Mouse (Mus musculus) midbrain, embryonic 14.5 days (tissue): Measurements from ENCODE around the gene Eml5. TPM values are rescaled to one million over a fixed set of nuclear protein-coding genes. Genes with fewer than 3 reads are reported as not detected.

Source experiments
- ATAC-seq: fragments of 200-750 bp; cut with Nextera tagmentation; 2 replicates; pipeline ENCODE4 v1.8.0; 2017; ENCODE audit warnings: moderate number of reproducible peaks, moderate library complexity; ENCODE audit not compliant: low FRiP score, low TSS enrichment
- DNase-seq: peaks from one replicate; pipeline ENCODE4 v3.0.0-alpha.2; 2015
- H3K27ac ChIP-seq: fragments of 300-500 bp; sonication (generic); replicated peaks from 2 replicates; pipeline ENCODE4 v1.5.1; 2014; ENCODE audit warnings: mild to moderate bottlenecking, low read depth, low read length, moderate library complexity
- H3K27me3 ChIP-seq: fragments of 300-500 bp; sonication (generic); 2 replicates; pipeline ENCODE4 v1.6.1; 2014; ENCODE audit warnings: low read length, control low read depth, mixed read lengths; ENCODE audit not compliant: control insufficient read depth, insufficient read depth
- H3K36me3 ChIP-seq: fragments of 300-500 bp; sonication (generic); 2 replicates; pipeline ENCODE4 v1.6.1; 2014; ENCODE audit warnings: low read length, control low read depth; ENCODE audit not compliant: control insufficient read depth, insufficient read depth
- H3K4me1 ChIP-seq: fragments of 300-500 bp; sonication (generic); 2 replicates; pipeline ENCODE4 v1.6.1; 2014; ENCODE audit warnings: mild to moderate bottlenecking, antibody characterized with exemption, low read length, control low read depth; ENCODE audit not compliant: control insufficient read depth, insufficient read depth
- H3K4me2 ChIP-seq: fragments of 300-500 bp; sonication (generic); 2 replicates; pipeline ENCODE4 v1.6.1; 2014; ENCODE audit warnings: mild to moderate bottlenecking, low read length, moderate library complexity
- H3K4me3 ChIP-seq: fragments of 300-500 bp; sonication (generic); replicated peaks from 2 replicates; pipeline ENCODE4 v1.5.1; 2014; ENCODE audit warnings: low read depth, low read length
- H3K9ac ChIP-seq: fragments of 300-500 bp; sonication (generic); replicated peaks from 2 replicates; pipeline ENCODE4 v1.6.1; 2014; ENCODE audit warnings: mild to moderate bottlenecking, low read length, moderate library complexity
- H3K9me3 ChIP-seq: fragments of 300-500 bp; sonication (generic); 2 replicates; pipeline ENCODE4 v1.6.1; 2016; ENCODE audit warnings: low read length, control low read depth, mixed read lengths; ENCODE audit not compliant: control insufficient read depth
- WGBS: fragments of 180-500 bp; shearing (Covaris S2); extraction: QIAGEN DNeasy Blood & Tissue Kit; methylation state at CpG from one replicate; pipeline ENCODE4 v1.1.7; 2014; 5-methylcytosine and 5-hydroxymethylcytosine counted together
- polyA plus RNA-seq: library from polyadenylated mRNA; unstranded; fragments of >200 nt; fragmentation: Nextera tagmentation; extraction: Ambion mirVana; gene quantifications from 2 replicates; pipeline ENCODE4 v1.2.1, GENCODE M21; 2014

The Eml5 gene
- polyA plus RNA-seq, 1 experiment from 2014 or later, result 22.9 TPM

DNA sequence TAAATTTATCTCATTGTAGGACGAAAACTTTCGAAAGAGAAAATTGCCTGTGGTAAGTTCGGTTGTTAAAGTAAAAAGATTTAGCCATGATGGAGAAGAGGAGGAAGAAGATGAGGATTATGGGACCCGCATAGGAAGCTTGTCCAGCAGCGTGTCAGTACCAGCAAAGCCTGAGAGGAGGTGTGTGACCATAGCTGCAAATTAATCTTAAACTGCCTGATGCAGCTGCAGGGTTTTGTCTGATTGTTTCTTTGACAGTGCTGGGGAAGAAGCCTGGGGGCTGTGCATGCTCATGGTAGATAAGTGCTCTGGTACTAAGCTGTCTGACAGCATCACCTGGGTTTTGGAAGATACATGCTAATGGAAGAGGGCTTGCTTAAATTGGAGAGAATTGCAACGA is 141.6 kb downstream of the Eml5 start:
- Histone ChIP-seq H3K36me3 (peaks cover 86% of the 10 kb centered on the region), H3K9me3 (no peaks in the 10 kb centered on the region), H3K4me1 (no peaks in the 10 kb centered on the region), H3K4me3 (no peak overlapping the region), H3K4me2 (no peak overlapping the region), H3K27me3 (no peaks in the 10 kb centered on the region), H3K9ac (no peak overlapping the region), H3K27ac (no peak overlapping the region)
- ATAC-seq (no peak), DNase-seq (peak; percentile 31)
- 85% methylated on average over 6 of the region's 6 CpGs for WGBS

DNA sequence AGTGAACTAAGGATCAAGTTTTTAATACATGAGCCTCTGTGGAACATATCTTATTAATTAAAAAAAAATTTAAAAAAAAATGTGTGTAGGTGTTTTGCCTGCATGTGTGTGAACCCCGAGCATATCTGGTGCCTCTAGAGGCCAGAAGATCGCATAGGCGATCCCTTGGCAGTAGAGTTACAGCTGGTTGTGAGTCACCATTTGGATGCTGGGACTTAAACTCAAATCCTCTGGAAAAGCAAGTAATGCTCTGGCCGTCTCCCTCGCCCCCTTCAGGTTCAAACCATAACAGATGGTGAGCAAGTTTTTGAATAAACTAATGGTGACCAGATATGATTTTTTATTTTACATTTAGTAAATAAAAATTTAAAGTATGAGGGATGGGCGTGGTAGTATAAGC is 143.6 kb downstream of the Eml5 start:
- H3K36me3 ChIP-seq, result peaks cover 84% of the 10 kb centered on the region
- H3K4me2 ChIP-seq, result no peak overlapping the region
- 91% methylated on average over 6 of the region's 6 CpGs for WGBS
- H3K27me3 ChIP-seq, result no peaks in the 10 kb centered on the region
- no peaks in the 10 kb centered on the region for H3K9me3 ChIP-seq
- H3K4me3 ChIP-seq, result no peak overlapping the region
- no peak for ATAC-seq
- H3K9ac ChIP-seq, result no peak overlapping the region
- H3K4me1 ChIP-seq, result no peaks in the 10 kb centered on the region
- DNase-seq, result no peak
- no peak overlapping the region for H3K27ac ChIP-seq

DNA sequence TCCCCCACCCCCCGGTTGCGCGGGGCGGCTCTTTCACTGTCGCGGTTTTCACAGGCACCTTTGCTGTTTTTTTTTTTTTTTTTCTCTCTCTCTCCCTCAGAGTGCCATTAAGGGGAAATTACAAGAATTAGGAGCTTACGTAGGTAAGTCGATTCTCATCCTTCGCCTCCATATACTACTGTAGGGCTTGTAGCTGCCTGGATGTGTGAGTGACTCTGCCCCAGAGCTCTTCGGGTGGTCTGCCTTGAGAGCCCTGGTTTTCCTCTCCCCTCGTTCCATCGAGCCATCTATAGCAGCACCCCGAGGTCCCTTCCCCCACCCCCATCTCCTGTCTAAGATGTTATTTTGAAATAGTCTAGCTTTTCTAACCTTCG is 153.9 kb downstream of the Eml5 start:
- H3K4me1 ChIP-seq, result peaks cover 16% of the 10 kb centered on the region
- ATAC-seq, result peak; percentile 61
- peak; percentile 59 for DNase-seq
- H3K9me3 ChIP-seq, result no peaks in the 10 kb centered on the region
- peaks cover 6% of the 10 kb centered on the region for H3K36me3 ChIP-seq
- peak overlapping the region; percentile 90 for H3K9ac ChIP-seq
- H3K4me3 ChIP-seq, result peak overlapping the region; percentile 93
- 1% methylated on average over 13 of the region's 14 CpGs for WGBS
- peak overlapping the region; percentile 76 for H3K4me2 ChIP-seq
- no peaks in the 10 kb centered on the region for H3K27me3 ChIP-seq
- peak overlapping the region; percentile 92 for H3K27ac ChIP-seq

DNA sequence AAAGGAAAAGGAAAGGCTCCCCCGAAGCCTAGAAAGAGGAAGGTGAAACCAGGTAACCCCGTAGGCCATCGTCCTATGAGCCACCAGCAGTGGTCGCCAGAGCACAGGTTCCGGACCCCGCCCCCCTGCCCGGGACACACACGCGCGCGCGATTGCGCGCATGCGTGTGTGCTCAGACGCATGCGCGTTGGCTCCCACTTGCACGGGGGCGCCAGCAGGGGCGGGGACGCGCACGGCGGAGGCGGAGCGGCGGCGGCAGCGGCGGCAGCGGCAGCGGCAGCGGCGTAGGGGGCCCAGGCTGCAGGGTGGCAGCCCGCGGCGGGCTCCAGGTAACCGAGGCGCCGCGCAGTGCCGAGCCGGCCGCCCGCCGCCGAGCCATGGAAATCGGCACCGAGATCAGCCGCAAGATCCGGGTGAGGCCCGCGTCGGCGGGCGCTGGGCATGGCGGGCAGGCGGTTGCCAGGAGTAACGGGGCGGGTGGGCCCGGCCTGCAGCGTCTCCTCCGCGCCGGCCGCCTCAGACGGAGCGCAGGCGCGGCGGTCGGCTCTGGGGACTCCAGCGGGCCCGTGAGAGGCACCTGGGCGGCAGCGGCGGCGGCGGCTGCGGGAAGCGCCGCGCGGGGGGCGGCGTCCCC is 154.4 kb downstream of the Eml5 start, which contains the start of gene Zc3h14:
Zc3h14 (plus strand) TSS at position 219 of the 634 bp plus-strand sequence.
- Histone ChIP-seq H3K27ac (peak within 1 kb of the TSS; percentile 92), H3K4me2 (peak within 1 kb of the TSS; percentile 76), H3K9ac (peak within 1 kb of the TSS; percentile 90), H3K36me3 (peaks cover 6% of the 10 kb centered on the region), H3K9me3 (no peaks in the 10 kb centered on the region), H3K4me1 (peaks cover 16% of the 10 kb centered on the region), H3K4me3 (peak within 1 kb of the TSS; percentile 93), H3K27me3 (no peaks in the 10 kb centered on the region)
- peak; percentile 98 for DNase-seq
- ATAC-seq, result peak; percentile 90
- whole genome bisulfite sequencing, result under 1% methylated on average over 79 of the region's 87 CpGs

DNA sequence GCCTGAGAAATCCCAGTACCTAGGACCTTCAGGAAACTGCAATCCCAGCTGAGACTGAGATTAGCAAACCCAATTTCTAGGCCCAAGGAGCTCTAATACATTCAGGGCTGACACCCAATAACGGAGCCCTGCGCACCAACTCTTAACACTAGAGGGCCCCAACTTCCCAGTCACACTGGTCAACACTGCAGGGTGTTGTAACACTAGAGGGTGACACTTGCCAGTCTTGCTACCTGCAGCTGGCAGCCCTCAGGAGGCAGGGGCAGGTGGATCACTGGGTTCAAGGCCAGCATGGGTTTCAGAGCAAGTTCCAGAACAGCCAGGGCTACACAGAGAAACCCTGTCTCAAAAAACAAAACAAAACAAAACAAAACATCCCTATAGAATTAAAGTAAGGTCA is 155.2 kb downstream of the Eml5 start:
- peak overlapping the region; percentile 93; the same call in 1 of the 2 replicates for H3K4me3 ChIP-seq
- H3K9me3 ChIP-seq, result no peaks in the 10 kb centered on the region
- ATAC-seq (0 out of 2 replicates have a peak, but pooled peaks have one; percentile 29), DNase-seq (peak; percentile 39)
- H3K27me3 ChIP-seq, result no peaks in the 10 kb centered on the region
- peaks cover 6% of the 10 kb centered on the region for H3K36me3 ChIP-seq
- peaks cover 16% of the 10 kb centered on the region for H3K4me1 ChIP-seq
- WGBS, result 14% methylated on average over 2 of the region's 2 CpGs
- H3K4me2 ChIP-seq, result no peak overlapping the region
- H3K9ac ChIP-seq, result no peak overlapping the region
- H3K27ac ChIP-seq, result no peak overlapping the region

DNA sequence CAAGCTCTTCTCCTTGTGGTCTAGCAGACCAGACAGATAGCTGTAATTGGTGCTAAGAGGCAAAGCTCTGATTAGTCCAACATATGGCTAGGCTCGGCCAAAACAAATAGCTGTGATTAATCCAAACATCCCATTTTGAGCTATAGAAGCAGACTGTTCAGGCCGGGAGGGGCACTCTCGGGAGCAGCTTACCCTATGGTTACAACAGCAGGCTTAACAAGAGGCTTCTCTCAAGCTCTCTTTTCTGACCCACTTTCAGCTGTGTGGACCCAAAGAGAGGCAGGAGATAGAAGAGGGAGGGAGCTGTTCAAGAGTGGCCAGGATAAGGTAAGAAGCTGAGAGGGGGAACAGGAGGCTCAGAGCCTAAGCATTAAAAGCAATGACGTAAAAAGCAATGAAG is 155.7 kb downstream of the Eml5 start:
- ATAC-seq, result no peak

DNA sequence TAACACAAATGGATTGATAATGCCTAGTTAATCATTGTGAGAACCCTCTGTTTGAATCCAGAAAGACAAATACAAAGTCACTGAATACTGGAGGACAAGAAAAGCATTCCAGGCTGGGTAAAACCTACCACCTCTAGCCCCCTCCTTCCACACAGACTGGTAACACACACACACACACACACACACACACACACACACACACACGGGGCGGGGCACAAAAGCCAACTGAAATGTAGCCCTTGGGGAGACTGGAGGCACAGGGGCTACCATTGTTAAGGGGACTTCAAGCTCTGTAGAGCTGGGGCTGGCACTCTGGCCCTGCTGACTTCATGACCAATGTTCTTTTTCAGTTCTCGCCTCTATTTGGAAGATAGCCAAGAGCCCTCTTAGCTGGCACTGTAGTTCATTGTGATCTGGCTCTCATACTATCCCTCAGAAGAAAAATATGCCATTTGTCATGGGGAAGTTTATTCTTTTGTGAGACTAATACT is 160.2 kb downstream of the Eml5 start:
- Histone ChIP-seq H3K4me3 (no peak overlapping the region), H3K36me3 (no peaks in the 10 kb centered on the region), H3K27ac (no peak overlapping the region), H3K4me2 (no peak overlapping the region), H3K27me3 (0 out of 2 replicates have a peak, but pooled peaks cover 4% of the 10 kb centered on the region), H3K4me1 (no peaks in the 10 kb centered on the region), H3K9ac (no peak overlapping the region), H3K9me3 (no peaks in the 10 kb centered on the region)
- peak; percentile 71 for ATAC-seq
- 58% methylated on average over 3 of the region's 3 CpGs for WGBS
- peak; percentile 62 for DNase-seq

More for the DNA sequence above, 155.7 kb downstream of the Eml5 start:
- H3K9ac ChIP-seq, result no peak overlapping the region
- H3K4me3 ChIP-seq, result no peak overlapping the region
- H3K27ac ChIP-seq, result no peak overlapping the region
- peaks cover 3% of the 10 kb centered on the region for H3K36me3 ChIP-seq
- H3K4me2 ChIP-seq, result no peak overlapping the region
- no peaks in the 10 kb centered on the region for H3K9me3 ChIP-seq
- H3K27me3 ChIP-seq, result no peaks in the 10 kb centered on the region
- no peak for DNase-seq
- peaks cover 16% of the 10 kb centered on the region for H3K4me1 ChIP-seq
- 76% methylated on average over 4 of the region's 4 CpGs for WGBS

DNA sequence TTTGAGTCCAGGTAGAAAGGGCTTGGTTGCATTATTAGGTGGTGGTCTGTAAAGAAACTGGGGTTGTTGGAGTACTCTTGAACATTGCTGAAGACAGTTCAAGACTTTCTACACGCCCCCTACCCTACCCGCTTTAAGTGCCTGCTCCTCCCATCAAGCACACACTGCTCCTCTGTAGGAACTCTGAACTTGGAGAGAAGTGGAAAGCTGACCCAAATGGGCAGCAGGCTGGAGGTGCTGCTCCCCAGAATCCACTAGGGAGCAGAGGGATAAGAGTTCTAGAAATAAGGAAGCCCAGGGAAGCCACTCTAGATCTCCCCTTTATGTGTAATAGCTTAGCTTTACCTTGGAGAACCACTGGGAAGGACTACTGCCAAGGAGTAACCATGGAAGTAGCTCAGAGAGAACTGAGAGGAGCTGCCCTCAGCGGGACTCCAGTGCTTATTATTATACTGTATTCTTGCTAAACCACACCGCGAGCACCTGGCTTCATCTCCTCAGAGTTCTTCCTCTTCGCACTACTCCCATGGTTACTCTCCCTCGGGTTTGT is 163.4 kb downstream of the Eml5 start:
- no peaks in the 10 kb centered on the region for H3K9me3 ChIP-seq
- H3K27ac ChIP-seq, result no peak overlapping the region
- H3K36me3 ChIP-seq, result no peaks in the 10 kb centered on the region
- 0 out of 2 replicates have a peak, but pooled peaks cover 4% of the 10 kb centered on the region for H3K27me3 ChIP-seq
- ATAC-seq, result no peak
- H3K4me3 ChIP-seq, result peak overlapping the region; percentile 68
- 13% methylated on average over 7 of the region's 7 CpGs for WGBS
- H3K4me1 ChIP-seq, result peaks cover 15% of the 10 kb centered on the region
- peak overlapping the region; percentile 89 for H3K4me2 ChIP-seq
- DNase-seq, result peak; percentile 26
- H3K9ac ChIP-seq, result peak overlapping the region; percentile 77
